Mouse (Mus musculus): ENCODE measurements around the gene Luc7l3.

- TF ChIP-seq EP300 (IDR thresholded peaks at IDR 0.05; ENCODE audit: low read depth) (no peak), CTCF (IDR thresholded peaks at IDR 0.05; ENCODE audit: low read depth) (no peak)
Measured at GRCm38 (mm10) chr11:94330211-94330610, 8.4 kb upstream of the Luc7l3 start.

Measured in liver, embryonic 14.5 days (tissue).